Mouse (Mus musculus): Measurements from ENCODE around the gene Efhc1. TPM values are rescaled to one million over a fixed set of nuclear protein-coding genes. Genes with fewer than 3 reads are reported as not detected.

Gene Efhc1
- polyA plus RNA-seq, 1 experiment from 2014 or later, result 0.45 TPM

DNA sequence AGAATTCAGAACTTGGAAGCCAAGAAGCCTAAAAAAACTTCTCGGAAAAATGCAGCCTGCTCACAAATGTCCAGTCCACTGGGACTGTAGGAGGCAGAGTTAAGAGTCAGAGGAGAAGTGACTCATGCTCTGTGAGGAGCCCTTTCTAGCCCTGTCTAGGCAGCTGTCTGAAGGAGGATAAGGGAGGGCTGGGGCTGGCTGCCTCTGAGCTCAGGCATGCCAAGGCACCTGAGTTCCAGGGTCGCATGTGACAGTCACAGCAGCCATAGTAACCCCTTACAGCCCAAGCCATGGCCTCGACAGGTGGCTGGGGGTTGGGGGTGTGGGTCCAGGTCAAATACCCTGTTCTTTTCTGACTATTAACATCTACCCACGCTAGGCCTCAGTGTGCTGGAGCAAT lies 57.5 kb downstream of the Efhc1 start:
- Histone ChIP-seq H3K27ac (no peak overlapping the region), H3K27me3 (no peaks in the 10 kb centered on the region), H3K4me2 (no peak overlapping the region), H3K9ac (no peak overlapping the region), H3K9me3 (replicated peaks) (no peaks in the 10 kb centered on the region), H3K4me1 (replicated peaks) (peaks cover 9% of the 10 kb centered on the region), H3K4me3 (replicated peaks) (no peak overlapping the region), H3K36me3 (peaks cover 19% of the 10 kb centered on the region; the same call in 1 of the 2 replicates)
- 50% methylated on average over 4 of the region's 4 CpGs for WGBS (ENCODE audit: insufficient replicate concordance)
- ATAC-seq (ENCODE audit: low read depth), result no peak
- DNase-seq, result no peak

GRCm38 (mm10) chr1:21010282-21010800 lies 58.9 kb downstream of the Efhc1 start:
- no peak overlapping the region for H3K4me2 ChIP-seq

GRCm38 (mm10) chr1:21014463-21014862 lies 63.0 kb downstream of the Efhc1 start:
- no peak for DNase-seq
- Histone ChIP-seq H3K36me3 (peaks cover 16% of the 10 kb centered on the region; the same call in 1 of the 2 replicates), H3K9me3 (replicated peaks) (no peaks in the 10 kb centered on the region), H3K4me3 (replicated peaks) (no peak overlapping the region), H3K27me3 (no peaks in the 10 kb centered on the region), H3K27ac (no peak overlapping the region), H3K4me2 (no peak overlapping the region), H3K9ac (no peak overlapping the region), H3K4me1 (replicated peaks) (no peaks in the 10 kb centered on the region)
- ATAC-seq (ENCODE audit: low read depth), result no peak
- 47% methylated on average over 8 of the region's 8 CpGs for WGBS (ENCODE audit: insufficient replicate concordance)

More at GRCm38 (mm10) chr1:21010282-21010800, 58.9 kb downstream of the Efhc1 start:
- Histone ChIP-seq H3K9me3 (replicated peaks) (no peaks in the 10 kb centered on the region), H3K36me3 (peaks cover 19% of the 10 kb centered on the region; the same call in 1 of the 2 replicates), H3K9ac (no peak overlapping the region), H3K27me3 (no peaks in the 10 kb centered on the region), H3K4me1 (replicated peaks) (peaks cover 9% of the 10 kb centered on the region), H3K27ac (no peak overlapping the region), H3K4me3 (replicated peaks) (no peak overlapping the region)
- no peak for DNase-seq
- ATAC-seq (ENCODE audit: low read depth), result no peak
- WGBS (ENCODE audit: insufficient replicate concordance), result 69% methylated on average over 6 of the region's 6 CpGs

GRCm38 (mm10) chr1:21023101-21023500 lies 71.7 kb downstream of the Efhc1 start:
- Histone ChIP-seq H3K27ac (no peak overlapping the region), H3K9me3 (replicated peaks) (no peaks in the 10 kb centered on the region), H3K4me1 (replicated peaks) (no peaks in the 10 kb centered on the region; the same call in 1 of the 2 replicates), H3K36me3 (no peaks in the 10 kb centered on the region), H3K4me3 (replicated peaks) (no peak overlapping the region), H3K9ac (no peak overlapping the region), H3K4me2 (no peak overlapping the region), H3K27me3 (no peaks in the 10 kb centered on the region)
- DNase-seq (no peak), ATAC-seq (ENCODE audit: low read depth) (no peak)
- WGBS (ENCODE audit: insufficient replicate concordance), result 73% methylated on average over 3 of the region's 3 CpGs

- Histone ChIP-seq H3K4me3 (replicated peaks) (no peak overlapping the region), H3K36me3 (no peaks in the 10 kb centered on the region), H3K4me2 (no peak overlapping the region), H3K9ac (no peak overlapping the region), H3K27ac (no peak overlapping the region), H3K27me3 (no peaks in the 10 kb centered on the region), H3K4me1 (replicated peaks) (no peaks in the 10 kb centered on the region; the same call in 1 of the 2 replicates), H3K9me3 (replicated peaks) (no peaks in the 10 kb centered on the region)
- no peak for DNase-seq
- no peak for ATAC-seq (ENCODE audit: low read depth)
- WGBS (ENCODE audit: insufficient replicate concordance), result 17% methylated on average over 5 of the region's 5 CpGs
Observed at GRCm38 (mm10) chr1:21025203-21025602, 73.8 kb downstream of the Efhc1 start.

- Histone ChIP-seq H3K27me3 (no peaks in the 10 kb centered on the region), H3K4me1 (replicated peaks) (no peaks in the 10 kb centered on the region; the same call in 1 of the 2 replicates), H3K36me3 (no peaks in the 10 kb centered on the region), H3K9me3 (replicated peaks) (no peaks in the 10 kb centered on the region), H3K4me2 (no peak overlapping the region), H3K4me3 (replicated peaks) (no peak overlapping the region), H3K27ac (no peak overlapping the region), H3K9ac (no peak overlapping the region)
- 75% methylated on average over 7 of the region's 7 CpGs for WGBS (ENCODE audit: insufficient replicate concordance)
- DNase-seq, result no peak
- ATAC-seq (ENCODE audit: low read depth), result no peak
Observed at GRCm38 (mm10) chr1:21026534-21026933, 75.1 kb downstream of the Efhc1 start.

DNA sequence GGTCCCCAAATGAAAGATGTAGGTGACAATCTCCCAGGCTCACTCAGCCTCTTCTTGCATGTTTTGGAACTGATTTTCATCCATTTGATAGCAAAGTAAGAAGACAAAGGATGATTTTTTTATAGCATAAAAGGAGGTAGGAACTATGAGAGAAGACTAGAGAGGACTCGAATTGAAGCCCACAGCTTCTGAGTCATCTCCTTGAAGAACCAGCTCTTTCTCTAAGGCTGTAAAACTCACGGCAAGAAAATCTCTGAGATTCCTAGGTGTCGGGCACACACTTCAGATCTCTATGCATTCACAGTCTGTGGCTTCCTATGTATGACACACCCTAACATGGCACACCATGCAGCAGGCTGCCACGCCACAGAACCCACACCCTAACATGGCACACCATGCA lies 77.6 kb downstream of the Efhc1 start:
- WGBS (ENCODE audit: insufficient replicate concordance), result 67% methylated on average over 4 of the region's 4 CpGs
- Histone ChIP-seq H3K27ac (no peak overlapping the region), H3K4me1 (replicated peaks) (no peaks in the 10 kb centered on the region; the same call in 1 of the 2 replicates), H3K4me3 (replicated peaks) (no peak overlapping the region), H3K4me2 (no peak overlapping the region), H3K27me3 (no peaks in the 10 kb centered on the region), H3K9me3 (replicated peaks) (no peaks in the 10 kb centered on the region), H3K9ac (no peak overlapping the region), H3K36me3 (no peaks in the 10 kb centered on the region)
- ATAC-seq (ENCODE audit: low read depth) (no peak), DNase-seq (no peak)

GRCm38 (mm10) chr1:21031650-21032049 lies 80.2 kb downstream of the Efhc1 start:
- no peaks in the 10 kb centered on the region for H3K9me3 ChIP-seq (replicated peaks)
- H3K27me3 ChIP-seq, result no peaks in the 10 kb centered on the region
- ATAC-seq (ENCODE audit: low read depth) (no peak), DNase-seq (no peak)
- no peak overlapping the region for H3K4me2 ChIP-seq
- H3K36me3 ChIP-seq, result no peaks in the 10 kb centered on the region
- no peaks in the 10 kb centered on the region; the same call in 1 of the 2 replicates for H3K4me1 ChIP-seq (replicated peaks)
- no peak overlapping the region for H3K27ac ChIP-seq
- H3K9ac ChIP-seq, result no peak overlapping the region
- WGBS (ENCODE audit: insufficient replicate concordance), result 68% methylated on average over 2 of the region's 2 CpGs
- no peak overlapping the region for H3K4me3 ChIP-seq (replicated peaks)

DNA sequence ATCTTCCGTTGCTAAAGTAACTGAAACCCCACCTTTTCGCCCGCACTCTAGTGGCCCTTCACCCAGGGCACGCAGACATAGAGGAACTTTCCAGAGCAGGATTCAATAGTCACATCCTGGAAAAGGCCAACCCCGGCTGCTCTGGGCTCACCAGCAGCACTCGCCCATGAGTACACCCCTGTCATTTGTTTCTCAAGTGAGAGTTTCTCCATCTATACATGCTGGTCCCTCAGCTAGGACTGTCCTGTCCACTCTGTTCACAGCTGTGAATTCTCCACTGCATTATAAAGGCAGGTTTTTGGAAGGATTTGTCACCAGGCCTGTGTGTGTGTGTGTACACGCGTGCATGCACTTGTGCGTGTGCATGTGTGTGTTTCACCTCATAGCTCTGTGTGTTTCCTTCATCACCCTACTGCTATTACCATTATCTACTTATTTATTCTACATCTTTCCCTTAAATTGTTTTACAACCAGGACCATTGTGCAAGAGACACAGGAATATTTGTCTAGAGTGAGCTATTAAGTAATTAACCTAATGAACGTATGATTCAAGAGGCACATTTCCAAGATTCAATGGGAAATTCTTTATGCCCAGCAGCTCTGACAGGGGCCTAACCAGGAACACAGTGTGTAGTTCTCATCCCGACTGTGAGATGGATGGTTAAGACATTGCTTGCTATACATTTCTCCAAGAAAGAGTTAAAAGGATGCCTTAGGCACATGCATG lies 81.8 kb downstream of the Efhc1 start:
- Histone ChIP-seq H3K4me1 (replicated peaks) (no peaks in the 10 kb centered on the region), H3K4me2 (no peak overlapping the region), H3K9me3 (replicated peaks) (no peaks in the 10 kb centered on the region), H3K36me3 (no peaks in the 10 kb centered on the region), H3K4me3 (replicated peaks) (no peak overlapping the region), H3K27me3 (no peaks in the 10 kb centered on the region), H3K9ac (no peak overlapping the region), H3K27ac (no peak overlapping the region)
- ATAC-seq (ENCODE audit: low read depth) (no peak), DNase-seq (no peak)
- WGBS (ENCODE audit: insufficient replicate concordance), result 76% methylated on average over 11 of the region's 11 CpGs

DNA sequence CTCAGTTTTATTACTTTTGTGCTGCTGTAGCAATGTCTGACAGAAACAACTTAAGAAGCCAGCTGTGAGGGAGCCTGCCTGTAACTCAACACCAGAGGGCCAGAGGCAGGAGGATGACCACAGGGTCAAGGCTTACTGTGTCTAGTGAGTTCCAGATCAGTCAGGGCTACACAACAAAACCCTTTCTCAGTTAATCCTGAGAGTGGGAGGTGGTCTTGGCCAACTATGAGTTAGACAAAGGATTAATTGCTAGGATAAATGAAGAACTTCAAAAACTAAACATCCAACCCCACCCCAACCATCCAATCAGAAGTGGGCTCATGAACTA lies 82.3 kb downstream of the Efhc1 start:
- Histone ChIP-seq H3K9me3 (replicated peaks) (no peaks in the 10 kb centered on the region), H3K27me3 (no peaks in the 10 kb centered on the region), H3K4me1 (replicated peaks) (no peaks in the 10 kb centered on the region), H3K36me3 (no peaks in the 10 kb centered on the region), H3K4me3 (replicated peaks) (no peak overlapping the region), H3K4me2 (no peak overlapping the region), H3K27ac (no peak overlapping the region), H3K9ac (no peak overlapping the region)
- ATAC-seq (ENCODE audit: low read depth), result no peak
- DNase-seq, result no peak

- WGBS (ENCODE audit: insufficient replicate concordance), result 43% methylated on average over 6 of the region's 6 CpGs
- no peaks in the 10 kb centered on the region for H3K4me1 ChIP-seq (replicated peaks)
Observed at GRCm38 (mm10) chr1:21035878-21036277, 84.5 kb downstream of the Efhc1 start.

More at GRCm38 (mm10) chr1:21035878-21036277, 84.5 kb downstream of the Efhc1 start:
- Histone ChIP-seq H3K36me3 (no peaks in the 10 kb centered on the region), H3K27ac (no peak overlapping the region), H3K4me2 (no peak overlapping the region), H3K9ac (no peak overlapping the region), H3K27me3 (no peaks in the 10 kb centered on the region), H3K9me3 (replicated peaks) (no peaks in the 10 kb centered on the region), H3K4me3 (replicated peaks) (no peak overlapping the region)
- DNase-seq, result no peak
- ATAC-seq (ENCODE audit: low read depth), result no peak
